Mouse (Mus musculus) ES-Bruce4 (cell line): ENCODE data around the gene Cacnb2. TPM values are rescaled to one million over a fixed set of nuclear protein-coding genes. Genes with fewer than 3 reads are reported as not detected.
"Not testable (repeated sequence)": the region's sequence is repeated elsewhere in the genome, so short reads cannot be mapped to it uniquely, and the experiment has no call there.

Experiments
- H3K27ac ChIP-seq: 2 replicates; pipeline ENCODE4 v1.5.1; 2012; ENCODE audit warnings: low read length, inconsistent platforms; ENCODE audit not compliant: insufficient read depth
- H3K27me3 ChIP-seq: 2 replicates; pipeline ENCODE4 v1.6.1; 2012; ENCODE audit warnings: mild to moderate bottlenecking, low read length, inconsistent platforms; ENCODE audit not compliant: control insufficient read depth, poor library complexity, insufficient read depth, severe bottlenecking
- H3K36me3 ChIP-seq: 2 replicates; pipeline ENCODE4 v1.6.1; 2012; ENCODE audit warnings: inconsistent platforms, mild to moderate bottlenecking, low read length, moderate library complexity; ENCODE audit not compliant: control insufficient read depth, poor library complexity, insufficient read depth, severe bottlenecking
- H3K4me1 ChIP-seq: one replicate; pipeline ENCODE4 v1.8.1; 2011; ENCODE audit warnings: low read length; ENCODE audit not compliant: control insufficient read depth, insufficient read depth
- H3K4me3 ChIP-seq: 2 replicates; pipeline ENCODE4 v1.5.1; 2011; ENCODE audit warnings: low read depth, mild to moderate bottlenecking, low read length
- H3K9ac ChIP-seq: 2 replicates; pipeline ENCODE4 v1.6.1; 2012; ENCODE audit warnings: low read depth, mild to moderate bottlenecking, inconsistent platforms; ENCODE audit not compliant: poor library complexity, severe bottlenecking
- H3K9me3 ChIP-seq: replicated peaks from 2 replicates; pipeline ENCODE4 v1.6.1; 2012; ENCODE audit warnings: mild to moderate bottlenecking, low read length, inconsistent platforms; ENCODE audit not compliant: control insufficient read depth, poor library complexity, insufficient read depth, severe bottlenecking
- CTCF ChIP-seq: IDR thresholded peaks from one replicate; pipeline ENCODE4 v1.8.1; 2011; ENCODE audit warnings: low read depth, low read length
- EP300 ChIP-seq: IDR thresholded peaks from 2 replicates; pipeline ENCODE4 v1.6.1; 2011; ENCODE audit warnings: low read depth, low read length; ENCODE audit not compliant: insufficient read depth
- POLR2A ChIP-seq: IDR thresholded peaks from one replicate; pipeline ENCODE4 v1.8.1; 2011; ENCODE audit warnings: low read length; ENCODE audit not compliant: insufficient read depth
- polyA plus RNA-seq: library from polyadenylated mRNA; stranded (reverse); fragments of >200 nt; gene quantifications from 2 replicates; pipeline ENCODE4 v1.2.4, GENCODE M21; 2011; ENCODE audit warnings: low read depth; ENCODE audit not compliant: missing spikeins, insufficient read depth, insufficient read length

Cacnb2 gene
- polyA plus RNA-seq, 1 experiment: 2.2 TPM

GRCm38 (mm10) chr2:14711751-14712150, 108.9 kb downstream of the Cacnb2 start:
- Histone ChIP-seq H3K4me1 (no peaks in the 10 kb centered on the region), H3K36me3 (no peaks in the 10 kb centered on the region), H3K4me3 (no peak overlapping the region), H3K9ac (no peak overlapping the region), H3K9me3 (no peaks in the 10 kb centered on the region), H3K27ac (no peak overlapping the region), H3K27me3 (no peaks in the 10 kb centered on the region; the same call in 1 of the 2 replicates)
- no peak for TF ChIP-seq EP300
- no peak for TF ChIP-seq POLR2A
- peak; percentile 23 for TF ChIP-seq CTCF

GRCm38 (mm10) chr2:14713049-14713448, 110.2 kb downstream of the Cacnb2 start:
- Histone ChIP-seq H3K4me1 (no peaks in the 10 kb centered on the region), H3K36me3 (no peaks in the 10 kb centered on the region), H3K27ac (no peak overlapping the region), H3K27me3 (no peaks in the 10 kb centered on the region; the same call in 1 of the 2 replicates), H3K4me3 (no peak overlapping the region), H3K9me3 (no peaks in the 10 kb centered on the region), H3K9ac (no peak overlapping the region)
- TF ChIP-seq POLR2A: no peak
- TF ChIP-seq CTCF: no peak
- TF ChIP-seq EP300: no peak

- no peak for TF ChIP-seq CTCF
- TF ChIP-seq POLR2A: no peak
- TF ChIP-seq EP300: no peak
Observed at GRCm38 (mm10) chr2:14716666-14717065, 113.8 kb downstream of the Cacnb2 start.

GRCm38 (mm10) chr2:14719119-14719718, 116.3 kb downstream of the Cacnb2 start:
- Histone ChIP-seq H3K27me3 (no peaks in the 10 kb centered on the region), H3K9ac (no peak overlapping the region)
- TF ChIP-seq POLR2A (no peak), EP300 (no peak), CTCF (no peak)

More at GRCm38 (mm10) chr2:14716666-14717065, 113.8 kb downstream of the Cacnb2 start:
- H3K36me3 ChIP-seq: no peaks in the 10 kb centered on the region
- no peak overlapping the region for H3K27ac ChIP-seq
- no peaks in the 10 kb centered on the region for H3K27me3 ChIP-seq
- H3K4me1 ChIP-seq: no peaks in the 10 kb centered on the region
- H3K4me3 ChIP-seq: no peak overlapping the region
- no peak overlapping the region for H3K9ac ChIP-seq
- H3K9me3 ChIP-seq: no peaks in the 10 kb centered on the region

GRCm38 (mm10) chr2:14725437-14725836, 122.5 kb downstream of the Cacnb2 start:
- no peaks in the 10 kb centered on the region for H3K36me3 ChIP-seq
- H3K9me3 ChIP-seq: no peaks in the 10 kb centered on the region
- H3K27ac ChIP-seq: no peak overlapping the region
- H3K9ac ChIP-seq: no peak overlapping the region
- no peak overlapping the region for H3K4me3 ChIP-seq
- H3K27me3 ChIP-seq: no peaks in the 10 kb centered on the region
- TF ChIP-seq EP300: no peak
- no peak for TF ChIP-seq CTCF
- no peak for TF ChIP-seq POLR2A
- H3K4me1 ChIP-seq: no peaks in the 10 kb centered on the region

More at GRCm38 (mm10) chr2:14719119-14719718, 116.3 kb downstream of the Cacnb2 start:
- H3K9me3 ChIP-seq: no peaks in the 10 kb centered on the region
- H3K4me3 ChIP-seq: no peak overlapping the region
- no peaks in the 10 kb centered on the region for H3K4me1 ChIP-seq
- H3K36me3 ChIP-seq: no peaks in the 10 kb centered on the region
- no peak overlapping the region for H3K27ac ChIP-seq

- H3K36me3 ChIP-seq, H3K9me3 ChIP-seq, H3K4me1 ChIP-seq, H3K27me3 ChIP-seq, H3K27ac ChIP-seq, H3K9ac ChIP-seq: not testable (repeated sequence)
- peak overlapping the region; percentile 42; the same call in 1 of the 2 replicates for H3K4me3 ChIP-seq
Observed at GRCm38 (mm10) chr2:14726601-14727000, 123.7 kb downstream of the Cacnb2 start.
